Mouse (Mus musculus) hindbrain, embryonic 14.5 days (tissue): ENCODE measurements at regions not wholly inside any gene's neighbourhood (a gene's known extent, or its start where the extent isn't known, plus 50 kb on each side); places are given as distances from the start of the nearest gene placed in this dataset.

Source experiments
- ATAC-seq: fragments of 200-750 bp; cut with Nextera tagmentation; 2 replicates; pipeline ENCODE4 v1.8.0; 2017; ENCODE audit warnings: moderate number of reproducible peaks, mild to moderate bottlenecking, moderate TSS enrichment, moderate library complexity; ENCODE audit not compliant: low FRiP score
- DNase-seq: peaks from one replicate; pipeline ENCODE4 v3.0.0-alpha.2; 2015; ENCODE audit warnings: low spot score
- H3K27ac ChIP-seq: fragments of 300-500 bp; sonication (generic); 2 replicates; pipeline ENCODE4 v1.5.1; 2014; ENCODE audit warnings: mild to moderate bottlenecking, moderate library complexity
- H3K27me3 ChIP-seq: fragments of 300-500 bp; sonication (generic); 2 replicates; pipeline ENCODE4 v1.6.1; 2014; ENCODE audit warnings: mild to moderate bottlenecking, low read length, mixed read lengths; ENCODE audit not compliant: control insufficient read depth, insufficient read depth
- H3K36me3 ChIP-seq: fragments of 300-500 bp; sonication (generic); replicated peaks from 2 replicates; pipeline ENCODE4 v1.6.1; 2014; ENCODE audit not compliant: control insufficient read depth, insufficient read depth
- H3K4me1 ChIP-seq: fragments of 300-500 bp; sonication (generic); replicated peaks from 2 replicates; pipeline ENCODE4 v1.6.1; 2014; ENCODE audit warnings: antibody characterized with exemption, low read length, mixed read lengths; ENCODE audit not compliant: control insufficient read depth, insufficient read depth
- H3K4me2 ChIP-seq: fragments of 300-500 bp; sonication (generic); replicated peaks from 2 replicates; pipeline ENCODE4 v1.6.1; 2014; ENCODE audit warnings: mild to moderate bottlenecking, moderate library complexity
- H3K4me3 ChIP-seq: fragments of 300-500 bp; sonication (generic); replicated peaks from 2 replicates; pipeline ENCODE4 v1.5.1; 2014; ENCODE audit warnings: mild to moderate bottlenecking, low read length
- H3K9ac ChIP-seq: fragments of 300-500 bp; sonication (generic); 2 replicates; pipeline ENCODE4 v1.6.1; 2014
- H3K9me3 ChIP-seq: fragments of 300-500 bp; sonication (generic); 2 replicates; pipeline ENCODE4 v1.6.1; 2016; ENCODE audit warnings: low read length; ENCODE audit not compliant: control insufficient read depth
- WGBS: fragments of 180-500 bp; shearing (Covaris S2); extraction: QIAGEN DNeasy Blood & Tissue Kit; methylation state at CpG from one replicate; pipeline ENCODE4 v1.1.7; 2014; 5-methylcytosine and 5-hydroxymethylcytosine counted together

DNA sequence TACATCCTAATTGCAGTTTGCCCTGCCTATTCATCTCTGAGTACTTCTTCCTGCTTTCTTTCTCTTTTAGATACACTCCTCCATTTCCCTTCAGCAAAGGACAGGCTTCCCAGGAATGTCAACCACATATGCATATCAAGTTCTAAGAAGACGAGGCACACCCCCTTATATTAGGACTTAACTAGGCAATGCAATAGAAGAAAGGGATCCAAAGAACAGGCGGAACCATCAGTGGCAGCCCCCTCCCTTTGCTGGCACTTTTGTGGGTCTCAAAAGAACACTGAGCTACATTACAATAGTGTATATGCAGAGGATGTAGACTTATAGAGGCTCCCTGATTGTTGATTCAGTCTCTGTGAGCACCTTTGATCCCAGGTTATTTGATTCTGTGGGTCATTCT, 74.3 kb upstream of the Gm5152 start:
- Histone ChIP-seq H3K4me1 (no peaks in the 10 kb centered on the region), H3K27ac (no peak overlapping the region), H3K9ac (no peak overlapping the region), H3K4me2 (no peak overlapping the region), H3K27me3 (no peaks in the 10 kb centered on the region), H3K36me3 (no peaks in the 10 kb centered on the region), H3K9me3 (no peaks in the 10 kb centered on the region), H3K4me3 (no peak overlapping the region)
- 61% methylated on average over 2 of the region's 2 CpGs for WGBS
- ATAC-seq: no peak
- no peak for DNase-seq
